Mouse (Mus musculus) stomach, postnatal 0 days (tissue): ENCODE results near the gene Ston2. TPM values are rescaled to one million over a fixed set of nuclear protein-coding genes. Genes with fewer than 3 reads are reported as not detected.

Experiments
- ATAC-seq: fragments of 200-750 bp; cut with Nextera tagmentation; 2 replicates; pipeline ENCODE4 v1.8.0; 2017; ENCODE audit not compliant: low FRiP score, low TSS enrichment
- DNase-seq: peaks from one replicate; pipeline ENCODE4 v3.0.0-alpha.2; 2016; ENCODE audit warnings: low spot score
- H3K27ac ChIP-seq: fragments of 300-500 bp; sonication (generic); replicated peaks from 2 replicates; pipeline ENCODE4 v1.5.1; 2014; ENCODE audit warnings: mild to moderate bottlenecking, control low read depth
- H3K27me3 ChIP-seq: fragments of 300-500 bp; sonication (generic); 2 replicates; pipeline ENCODE4 v1.6.1; 2014; ENCODE audit warnings: low read length; ENCODE audit not compliant: control insufficient read depth, insufficient read depth
- H3K36me3 ChIP-seq: fragments of 300-500 bp; sonication (generic); 2 replicates; pipeline ENCODE4 v1.6.1; 2014; ENCODE audit warnings: low read length, mixed read lengths; ENCODE audit not compliant: control insufficient read depth, insufficient read depth
- H3K4me1 ChIP-seq: fragments of 300-500 bp; sonication (generic); replicated peaks from 2 replicates; pipeline ENCODE4 v1.6.1; 2014; ENCODE audit warnings: antibody characterized with exemption; ENCODE audit not compliant: control insufficient read depth, insufficient read depth
- H3K4me2 ChIP-seq: fragments of 300-500 bp; sonication (generic); replicated peaks from 2 replicates; pipeline ENCODE4 v1.6.1; 2014; ENCODE audit warnings: low read depth, mild to moderate bottlenecking, control low read depth, moderate library complexity
- H3K4me3 ChIP-seq: fragments of 300-500 bp; sonication (generic); 2 replicates; pipeline ENCODE4 v1.5.1; 2014; ENCODE audit warnings: low read depth, low read length, control low read depth
- H3K9ac ChIP-seq: fragments of 300-500 bp; sonication (generic); 2 replicates; pipeline ENCODE4 v1.6.1; 2014; ENCODE audit warnings: mild to moderate bottlenecking, low read length, control low read depth, mixed read lengths
- H3K9me3 ChIP-seq: fragments of 300-500 bp; sonication (generic); 2 replicates; pipeline ENCODE4 v1.6.1; 2016; ENCODE audit warnings: low read length; ENCODE audit not compliant: control insufficient read depth
- CTCF ChIP-seq: IDR thresholded peaks from 2 replicates; pipeline ENCODE4 v1.5.1; 2016; ENCODE audit warnings: antibody characterized with exemption, low read depth, mild to moderate bottlenecking, moderate library complexity
- EP300 ChIP-seq: optimal IDR thresholded peaks from 2 replicates; pipeline ENCODE3; 2016; ENCODE audit warnings: antibody characterized with exemption
- WGBS: fragments of 180-500 bp; shearing (Covaris S2); extraction: QIAGEN DNeasy Blood & Tissue Kit; methylation state at CpG from one replicate; pipeline ENCODE4 v1.1.7; 2014; 5-methylcytosine and 5-hydroxymethylcytosine counted together
- polyA plus RNA-seq: library from polyadenylated mRNA; unstranded; fragments of >200 nt; fragmentation: Nextera tagmentation; extraction: Ambion mirVana; gene quantifications from 2 replicates; pipeline ENCODE4 v1.2.1, GENCODE M21; 2015

The Ston2 gene
- polyA plus RNA-seq, 1 experiment from 2014 or later = 5.5 TPM

DNA sequence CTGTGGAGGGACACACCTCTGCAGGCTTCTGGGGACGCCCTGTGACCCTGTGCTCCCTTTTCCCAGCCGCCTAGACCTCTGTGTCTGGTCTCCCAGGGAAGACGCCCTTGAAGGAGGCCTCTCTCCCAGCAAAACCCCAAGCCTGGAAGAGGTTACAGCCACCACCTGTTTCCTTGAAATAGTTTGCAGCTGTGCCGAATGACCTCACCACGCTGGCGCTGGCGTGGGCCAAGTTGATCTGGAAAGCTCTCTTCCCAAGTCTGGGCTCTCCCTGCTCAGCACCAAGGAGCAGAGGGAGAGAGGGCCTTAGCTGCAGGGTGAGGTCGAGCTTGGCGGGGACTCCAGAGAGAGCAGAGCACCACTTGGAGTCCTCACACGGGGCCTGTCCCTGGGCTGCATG, 1.8 kb downstream of the Ston2 start:
- no peak overlapping the region; the same call in 1 of the 2 replicates for H3K27ac ChIP-seq
- H3K4me2 ChIP-seq = no peak overlapping the region
- ATAC-seq (peak; percentile 80), DNase-seq (peak; percentile 56)
- no peaks in the 10 kb centered on the region for H3K4me1 ChIP-seq
- H3K4me3 ChIP-seq = no peak overlapping the region
- H3K36me3 ChIP-seq = no peaks in the 10 kb centered on the region
- no peak for TF ChIP-seq CTCF
- no peak for TF ChIP-seq EP300
- no peaks in the 10 kb centered on the region for H3K27me3 ChIP-seq
- H3K9ac ChIP-seq = no peak overlapping the region
- H3K9me3 ChIP-seq = no peaks in the 10 kb centered on the region
- 29% methylated on average over 10 of the region's 10 CpGs for WGBS

DNA sequence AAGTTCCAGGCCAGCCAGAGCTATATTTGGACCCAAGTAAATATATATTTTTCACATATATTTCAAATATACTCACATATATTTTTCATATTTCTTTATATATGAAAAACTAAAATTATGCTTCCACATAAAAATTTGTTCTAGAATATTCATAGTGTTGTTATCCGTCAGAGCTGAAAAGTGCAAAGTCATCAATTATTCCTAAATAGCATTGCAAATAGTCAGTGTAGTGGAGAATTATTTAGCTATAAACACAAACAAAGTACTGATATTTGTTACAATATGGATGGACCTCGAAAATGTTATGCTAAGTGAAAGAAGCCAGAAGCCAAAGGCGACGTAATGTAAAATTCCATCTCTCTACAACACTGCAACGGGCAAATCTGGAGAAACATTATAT, 6.8 kb downstream of the Ston2 start:
- WGBS = 80% methylated on average over 5 of the region's 5 CpGs
- H3K9ac ChIP-seq = no peak overlapping the region
- ATAC-seq = no peak

DNA sequence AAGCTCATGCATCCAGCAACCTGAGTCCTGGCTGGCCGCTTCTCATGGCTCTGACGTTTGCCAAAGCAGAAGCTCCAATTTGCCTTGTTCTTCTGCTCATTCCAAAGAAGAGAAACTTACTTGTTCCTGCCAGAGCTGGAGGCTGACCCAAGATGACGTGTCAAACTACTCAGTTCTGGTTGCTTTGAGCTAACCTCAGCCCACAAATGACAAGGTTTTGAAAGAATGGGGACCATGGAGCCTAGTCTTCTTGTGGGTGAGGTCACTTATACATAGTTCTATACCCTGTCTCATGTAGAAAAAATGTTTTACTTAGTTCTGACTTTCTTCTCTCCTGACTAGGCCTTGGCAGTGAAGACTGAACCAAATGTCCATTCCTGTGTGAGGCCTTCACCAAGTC, 7.7 kb downstream of the Ston2 start:
- Histone ChIP-seq H3K4me1 (no peaks in the 10 kb centered on the region), H3K27me3 (no peaks in the 10 kb centered on the region), H3K4me2 (no peak overlapping the region), H3K9ac (no peak overlapping the region), H3K36me3 (no peaks in the 10 kb centered on the region), H3K4me3 (no peak overlapping the region), H3K27ac (no peak overlapping the region), H3K9me3 (no peaks in the 10 kb centered on the region)
- 77% methylated on average over 3 of the region's 3 CpGs for WGBS
- no peak for TF ChIP-seq CTCF
- no peak for TF ChIP-seq EP300
- ATAC-seq (no peak), DNase-seq (no peak)

More for the DNA sequence above, 6.8 kb downstream of the Ston2 start:
- Histone ChIP-seq H3K9me3 (no peaks in the 10 kb centered on the region), H3K27ac (no peak overlapping the region), H3K36me3 (no peaks in the 10 kb centered on the region), H3K27me3 (no peaks in the 10 kb centered on the region), H3K4me2 (no peak overlapping the region), H3K4me3 (no peak overlapping the region), H3K4me1 (no peaks in the 10 kb centered on the region)
- no peak for DNase-seq
- TF ChIP-seq CTCF (no peak), EP300 (no peak)

DNA sequence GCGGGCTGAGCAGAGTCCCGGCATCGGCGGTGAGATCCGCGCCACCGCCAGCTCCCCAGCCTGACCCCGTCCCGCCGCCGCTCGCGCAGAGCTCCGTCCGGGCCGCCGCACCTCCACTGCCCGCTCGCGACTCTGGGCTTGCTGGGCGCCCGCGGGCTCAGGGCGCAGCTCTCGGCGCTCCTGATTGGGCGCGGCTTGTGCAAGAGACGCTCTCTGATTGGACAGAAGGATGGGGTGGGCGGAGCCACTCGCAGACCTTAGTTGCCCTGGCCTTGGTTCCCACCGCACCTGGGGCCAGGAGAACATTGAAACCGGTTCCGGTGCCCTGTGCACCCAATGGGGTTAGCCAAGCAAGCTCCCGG, 9.2 kb downstream of the Ston2 start:
- Histone ChIP-seq H3K27ac (0 out of 2 replicates have a peak overlapping the region, but pooled peaks have one; percentile 35), H3K9ac (peak overlapping the region; percentile 66), H3K9me3 (no peaks in the 10 kb centered on the region), H3K36me3 (no peaks in the 10 kb centered on the region), H3K4me3 (peak overlapping the region; percentile 64), H3K4me1 (no peaks in the 10 kb centered on the region), H3K4me2 (peak overlapping the region; percentile 96), H3K27me3 (no peaks in the 10 kb centered on the region)
- DNase-seq (peak; percentile 89), ATAC-seq (peak; percentile 94)
- TF ChIP-seq EP300 = no peak
- TF ChIP-seq CTCF = no peak
- WGBS = 1% methylated on average over 33 of the region's 35 CpGs

DNA sequence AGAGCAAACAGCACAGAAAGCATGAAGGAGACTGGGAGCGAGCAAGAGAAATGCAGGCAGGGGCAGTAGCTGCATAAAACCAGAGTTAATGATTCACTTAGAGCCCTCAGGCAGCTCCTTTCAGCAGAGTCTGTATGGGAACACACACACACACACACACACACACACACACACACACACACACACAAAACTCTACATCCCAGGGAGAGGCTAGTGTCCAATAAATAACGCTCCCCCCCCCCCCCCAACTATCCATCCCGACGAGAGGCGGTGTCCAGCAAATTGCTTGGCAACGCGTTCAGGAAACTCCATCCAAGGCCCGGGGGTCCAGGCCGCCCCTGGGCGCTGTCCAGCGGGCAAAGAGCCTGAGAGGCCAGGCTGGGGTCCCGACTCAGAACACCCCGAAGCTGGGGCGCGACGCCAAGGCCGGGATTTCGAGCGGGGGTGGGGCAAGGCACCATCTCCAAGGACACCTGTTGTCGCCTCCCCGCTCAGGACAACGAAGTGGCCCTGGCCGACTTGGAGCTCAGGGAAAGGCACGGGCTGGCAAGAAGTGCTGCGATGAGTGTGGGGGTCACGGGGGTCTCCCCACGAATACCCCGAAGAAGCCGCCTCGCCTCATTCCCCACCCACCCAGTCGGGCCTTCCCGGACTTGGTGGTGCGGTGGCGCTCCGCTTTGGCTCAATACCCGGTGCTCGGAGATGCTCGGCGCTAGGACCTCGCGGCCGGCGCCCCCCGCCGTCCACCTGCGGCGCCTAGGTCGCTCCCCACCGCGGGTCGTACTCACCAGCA, 9.8 kb downstream of the Ston2 start:
- peak overlapping the region; percentile 64 for H3K4me3 ChIP-seq

DNA sequence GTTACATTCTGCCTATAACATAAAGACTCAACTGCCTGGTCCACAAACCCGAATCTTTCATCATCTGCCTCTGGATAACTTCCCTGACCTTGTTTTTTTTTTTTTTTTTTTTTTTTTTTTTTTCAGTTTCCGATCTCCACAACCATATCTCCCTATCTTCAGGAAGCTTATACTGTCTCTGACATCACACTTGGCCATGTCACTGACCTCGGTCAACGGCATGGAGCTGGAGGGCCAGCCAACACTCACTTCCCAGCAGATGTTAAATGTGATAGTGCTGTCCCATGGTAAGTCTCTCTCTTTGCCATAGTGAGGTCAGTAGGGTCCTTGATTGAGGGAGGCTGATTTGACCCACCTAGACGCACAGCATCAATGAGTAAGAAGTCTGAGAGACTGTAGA, 11.8 kb downstream of the Ston2 start:
- no peaks in the 10 kb centered on the region for H3K9me3 ChIP-seq
- TF ChIP-seq EP300 = no peak
- TF ChIP-seq CTCF = no peak
- H3K4me3 ChIP-seq = no peak overlapping the region
- no peak overlapping the region for H3K4me2 ChIP-seq
- no peak overlapping the region for H3K27ac ChIP-seq
- WGBS = 79% methylated on average over 5 of the region's 5 CpGs
- H3K9ac ChIP-seq = no peak overlapping the region
- H3K4me1 ChIP-seq = no peaks in the 10 kb centered on the region
- H3K27me3 ChIP-seq = no peaks in the 10 kb centered on the region
- no peak for DNase-seq
- no peak for ATAC-seq
- no peaks in the 10 kb centered on the region for H3K36me3 ChIP-seq

More for the DNA sequence above, 9.8 kb downstream of the Ston2 start:
- DNase-seq (peak; percentile 61), ATAC-seq (peak; percentile 69)
- Histone ChIP-seq H3K27me3 (no peaks in the 10 kb centered on the region), H3K9me3 (no peaks in the 10 kb centered on the region), H3K4me2 (peak overlapping the region; percentile 96), H3K4me1 (no peaks in the 10 kb centered on the region), H3K36me3 (no peaks in the 10 kb centered on the region), H3K9ac (peak overlapping the region; percentile 66), H3K27ac (peak overlapping the region; percentile 35; the same call in 1 of the 2 replicates)
- TF ChIP-seq EP300 (no peak), CTCF (no peak)
- 1% methylated on average over 45 of the region's 51 CpGs for WGBS
